Mouse (Mus musculus): ENCODE measurements around the gene Igf1r.
A peak's percentile ranks its signal among the peaks of the same experiment; 100 is the strongest.

GRCm38 (mm10) chr7:68130950-68131580, 178.4 kb downstream of the Igf1r start:
- TF ChIP-seq CTCF (IDR thresholded peaks at IDR 0.05): no peak
- TF ChIP-seq EP300 (IDR thresholded peaks at IDR 0.05): peak; percentile 52
